Mouse (Mus musculus) ES-Bruce4 (cell line): Measurements from ENCODE around the gene Vamp5. TPM values are rescaled to one million over a fixed set of nuclear protein-coding genes. Genes with fewer than 3 reads are reported as not detected.

Experiments
- H3K27ac ChIP-seq: 2 replicates; pipeline ENCODE4 v1.5.1; 2012; ENCODE audit warnings: low read length, inconsistent platforms; ENCODE audit not compliant: insufficient read depth
- H3K27me3 ChIP-seq: 2 replicates; pipeline ENCODE4 v1.6.1; 2012; ENCODE audit warnings: mild to moderate bottlenecking, low read length, inconsistent platforms; ENCODE audit not compliant: control insufficient read depth, poor library complexity, insufficient read depth, severe bottlenecking
- H3K36me3 ChIP-seq: 2 replicates; pipeline ENCODE4 v1.6.1; 2012; ENCODE audit warnings: inconsistent platforms, mild to moderate bottlenecking, low read length, moderate library complexity; ENCODE audit not compliant: control insufficient read depth, poor library complexity, insufficient read depth, severe bottlenecking
- H3K4me1 ChIP-seq: one replicate; pipeline ENCODE4 v1.8.1; 2011; ENCODE audit warnings: low read length; ENCODE audit not compliant: control insufficient read depth, insufficient read depth
- H3K4me3 ChIP-seq: 2 replicates; pipeline ENCODE4 v1.5.1; 2011; ENCODE audit warnings: low read depth, mild to moderate bottlenecking, low read length
- H3K9ac ChIP-seq: 2 replicates; pipeline ENCODE4 v1.6.1; 2012; ENCODE audit warnings: low read depth, mild to moderate bottlenecking, inconsistent platforms; ENCODE audit not compliant: poor library complexity, severe bottlenecking
- H3K9me3 ChIP-seq: replicated peaks from 2 replicates; pipeline ENCODE4 v1.6.1; 2012; ENCODE audit warnings: mild to moderate bottlenecking, low read length, inconsistent platforms; ENCODE audit not compliant: control insufficient read depth, poor library complexity, insufficient read depth, severe bottlenecking
- CTCF ChIP-seq: IDR thresholded peaks from one replicate; pipeline ENCODE4 v1.8.1; 2011; ENCODE audit warnings: low read depth, low read length
- EP300 ChIP-seq: IDR thresholded peaks from 2 replicates; pipeline ENCODE4 v1.6.1; 2011; ENCODE audit warnings: low read depth, low read length; ENCODE audit not compliant: insufficient read depth
- POLR2A ChIP-seq: IDR thresholded peaks from one replicate; pipeline ENCODE4 v1.8.1; 2011; ENCODE audit warnings: low read length; ENCODE audit not compliant: insufficient read depth
- polyA plus RNA-seq: library from polyadenylated mRNA; stranded (reverse); fragments of >200 nt; gene quantifications from 2 replicates; pipeline ENCODE4 v1.2.4, GENCODE M21; 2011; ENCODE audit warnings: low read depth; ENCODE audit not compliant: missing spikeins, insufficient read depth, insufficient read length

Vamp5 gene
- polyA plus RNA-seq, 1 experiment: 2.2 TPM

- Histone ChIP-seq H3K27ac (no peak overlapping the region), H3K4me1 (no peaks in the 10 kb centered on the region), H3K4me3 (no peak overlapping the region), H3K36me3 (no peaks in the 10 kb centered on the region), H3K9ac (no peak overlapping the region), H3K9me3 (no peaks in the 10 kb centered on the region), H3K27me3 (no peaks in the 10 kb centered on the region)
- no peak for TF ChIP-seq POLR2A
- TF ChIP-seq CTCF: no peak
- no peak for TF ChIP-seq EP300
Observed at GRCm38 (mm10) chr6:72371571-72371970, 8.7 kb downstream of the Vamp5 start.

DNA sequence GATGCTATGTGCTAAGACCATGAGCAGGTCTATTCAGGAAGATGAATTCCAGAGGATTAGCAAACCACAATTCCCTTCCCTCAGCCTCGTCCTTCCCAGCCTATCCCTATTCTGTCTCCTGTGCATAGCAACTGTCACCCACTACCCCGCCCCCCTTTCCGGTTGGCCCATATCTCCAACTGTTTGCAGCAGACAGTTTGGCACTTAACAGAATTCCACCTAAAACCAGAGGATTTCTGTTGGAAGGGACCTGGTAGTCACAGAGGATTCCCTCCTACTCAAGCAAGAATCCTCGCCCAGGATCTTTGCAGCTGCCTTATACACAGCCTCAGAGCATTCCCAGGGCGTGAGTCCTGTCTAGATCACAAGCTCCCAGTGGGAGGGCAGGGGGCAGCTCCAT is 9.1 kb downstream of the Vamp5 start:
- Histone ChIP-seq H3K36me3 (no peaks in the 10 kb centered on the region), H3K4me3 (no peak overlapping the region), H3K27ac (no peak overlapping the region), H3K4me1 (no peaks in the 10 kb centered on the region), H3K9me3 (no peaks in the 10 kb centered on the region), H3K9ac (no peak overlapping the region), H3K27me3 (no peaks in the 10 kb centered on the region)
- TF ChIP-seq CTCF (no peak), POLR2A (no peak), EP300 (no peak)

- Histone ChIP-seq H3K36me3 (no peaks in the 10 kb centered on the region), H3K9me3 (no peaks in the 10 kb centered on the region), H3K9ac (no peak overlapping the region), H3K27me3 (no peaks in the 10 kb centered on the region), H3K4me3 (no peak overlapping the region), H3K4me1 (no peaks in the 10 kb centered on the region), H3K27ac (no peak overlapping the region)
- TF ChIP-seq CTCF (no peak), EP300 (no peak), POLR2A (no peak)
Observed at GRCm38 (mm10) chr6:72370091-72370490, 10.2 kb downstream of the Vamp5 start.

DNA sequence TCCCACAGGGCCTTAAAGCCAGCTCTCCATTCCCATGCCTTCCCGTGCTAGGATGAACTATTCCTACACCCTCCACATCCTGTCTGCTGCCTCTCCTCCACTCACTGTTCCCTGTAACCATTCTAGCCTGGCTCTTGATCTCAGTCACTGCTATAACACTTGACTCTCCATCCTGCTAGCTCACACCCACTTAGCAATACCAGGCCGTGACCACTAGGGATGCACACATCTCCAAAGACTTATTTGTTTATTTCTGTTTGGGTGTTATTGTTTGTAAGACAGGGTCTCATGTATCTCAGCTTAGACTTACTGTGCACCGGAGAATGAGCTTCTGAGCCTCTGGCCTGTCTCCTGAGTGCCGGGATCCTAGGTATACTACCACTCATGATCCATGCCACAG is 10.7 kb downstream of the Vamp5 start:
- no peak overlapping the region for H3K4me3 ChIP-seq
- no peak overlapping the region for H3K9ac ChIP-seq
- no peaks in the 10 kb centered on the region for H3K27me3 ChIP-seq
- no peak overlapping the region for H3K27ac ChIP-seq
- TF ChIP-seq CTCF (no peak), EP300 (no peak), POLR2A (no peak)
- H3K4me1 ChIP-seq: no peaks in the 10 kb centered on the region
- H3K36me3 ChIP-seq: no peaks in the 10 kb centered on the region
- H3K9me3 ChIP-seq: no peaks in the 10 kb centered on the region

DNA sequence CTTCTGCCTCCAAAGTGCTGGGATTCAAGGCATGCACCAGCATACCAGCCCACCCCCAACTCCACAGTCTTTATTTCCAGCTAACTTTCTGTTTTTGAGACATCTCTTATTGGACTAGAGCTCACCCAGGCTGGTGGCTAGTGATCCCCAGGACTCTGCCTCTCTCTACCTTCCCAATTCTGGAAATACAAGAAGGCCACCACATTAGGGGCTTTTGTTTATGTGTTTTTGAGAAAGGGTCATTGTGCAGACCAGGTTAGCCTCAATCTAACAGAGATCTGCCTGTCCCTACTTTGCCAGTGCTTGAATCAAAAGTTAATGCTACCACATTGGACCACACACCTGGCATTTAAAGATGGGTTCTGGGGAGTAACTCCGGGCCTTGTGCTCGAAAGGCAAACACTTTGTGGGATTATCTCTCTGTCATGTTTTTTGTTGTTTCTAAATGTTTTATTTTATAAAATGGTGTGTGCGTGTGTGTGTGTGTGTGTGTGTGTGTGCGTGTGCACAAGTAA is 12.8 kb downstream of the Vamp5 start:
- H3K9me3 ChIP-seq: no peaks in the 10 kb centered on the region
- no peak overlapping the region for H3K9ac ChIP-seq
- no peak for TF ChIP-seq EP300
- no peak for TF ChIP-seq POLR2A
- TF ChIP-seq CTCF: no peak
- H3K36me3 ChIP-seq: no peaks in the 10 kb centered on the region
- no peaks in the 10 kb centered on the region for H3K4me1 ChIP-seq
- H3K4me3 ChIP-seq: no peak overlapping the region
- no peak overlapping the region for H3K27ac ChIP-seq
- no peaks in the 10 kb centered on the region for H3K27me3 ChIP-seq

DNA sequence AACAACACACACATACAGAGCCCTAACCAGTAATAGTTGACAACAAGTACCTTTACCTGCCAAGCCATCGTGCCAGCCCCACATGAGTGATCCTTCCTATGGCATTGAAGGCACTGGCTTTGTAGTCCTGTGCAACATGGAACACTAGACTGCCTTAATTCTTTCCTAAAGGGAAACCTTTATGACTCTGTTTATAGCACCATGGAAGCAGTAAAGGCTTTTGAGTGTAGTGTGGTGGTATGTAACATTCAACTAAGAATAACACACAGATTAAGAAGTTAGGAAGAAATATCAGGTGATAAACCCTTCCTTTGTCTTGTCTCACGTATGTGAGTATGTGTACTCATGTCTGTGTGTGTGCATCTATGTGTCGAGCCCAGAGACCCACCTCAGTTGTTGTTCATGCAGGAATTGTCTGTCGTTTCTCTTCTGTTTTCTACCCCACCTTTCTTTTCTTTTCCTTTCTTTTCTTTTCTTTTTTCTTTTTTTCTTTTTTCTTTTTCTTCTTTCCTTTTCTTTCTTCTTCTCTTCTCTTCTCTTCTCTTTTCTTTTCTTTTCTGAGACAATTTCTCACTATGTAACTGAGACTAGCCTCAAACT is 13.3 kb downstream of the Vamp5 start, which contains the start of gene Rnf181:
Rnf181 (minus strand) TSS at position 113 of the 600 bp plus-strand sequence.
- H3K9me3 ChIP-seq: no peaks in the 10 kb centered on the region
- TF ChIP-seq EP300 (no peak), CTCF (no peak), POLR2A (no peak)

More for the DNA sequence above, 13.3 kb downstream of the Vamp5 start, which contains the start of gene Rnf181:
- Histone ChIP-seq H3K4me1 (no peaks in the 10 kb centered on the region), H3K36me3 (no peaks in the 10 kb centered on the region), H3K9ac (no peak within 1 kb of the TSS), H3K27ac (no peak within 1 kb of the TSS), H3K4me3 (no peak within 1 kb of the TSS), H3K27me3 (no peaks in the 10 kb centered on the region)
